Mouse (Mus musculus): ENCODE data around the gene Fam57b. TPM values are rescaled to one million over a fixed set of nuclear protein-coding genes. Genes with fewer than 3 reads are reported as not detected.

Fam57b gene
- polyA plus RNA-seq, 1 experiment = 0.94 TPM

- H3ac ChIP-seq (ENCODE audit: control insufficient read depth, insufficient read length) = peak within 1 kb of the TSS; percentile 88
- H3K4me3 ChIP-seq = peak within 1 kb of the TSS; percentile 65
- TF ChIP-seq POLR2A (IDR thresholded peaks at IDR 0.05; ENCODE audit: insufficient read length, low read depth) = peak; percentile 80
- no peak for TF ChIP-seq E2F4 (IDR thresholded peaks at IDR 0.05; ENCODE audit: insufficient read depth)
- peak; percentile 99 for TF ChIP-seq POLR2AphosphoS2 (IDR thresholded peaks at IDR 0.05; ENCODE audit: insufficient read length, low read depth)
- TF ChIP-seq MAX (IDR thresholded peaks at IDR 0.05; ENCODE audit: low read depth) = no peak
- TF ChIP-seq SRF (IDR thresholded peaks at IDR 0.05; ENCODE audit: control insufficient read depth, insufficient read length, low read depth) = no peak
- peak in 1 of 3 experiments; percentile 3 for TF ChIP-seq MYOG (IDR thresholded peaks at IDR 0.05; ENCODE audit: control insufficient read depth in 1 of 3, insufficient read depth in 1 of 3, insufficient read length in 2 of 3, low read depth in 2 of 3)
- peaks cover 44% of the 10 kb centered on the region for H3K36me3 ChIP-seq (ENCODE audit: control insufficient read depth, insufficient read depth)
- H3K27me3 ChIP-seq (ENCODE audit: control insufficient read depth, insufficient read depth, insufficient read length) = no peaks in the 10 kb centered on the region
- H3K4me2 ChIP-seq (ENCODE audit: low read depth) = peak within 1 kb of the TSS; percentile 96
- H3K79me2 ChIP-seq (ENCODE audit: control insufficient read depth, insufficient read depth) = peaks cover 38% of the 10 kb centered on the region
Measured at GRCm38 (mm10) chr7:126791851-126792720, 5.4 kb upstream of the Fam57b start, which contains the start of gene Ppp4c. Gene Ppp4c, minus strand, starts transcription at chr7:126792496.

GRCm38 (mm10) chr7:126792721-126793443 is 4.6 kb upstream of the Fam57b start:
- Histone ChIP-seq H3K79me2 (ENCODE audit: control insufficient read depth, insufficient read depth) (peaks cover 46% of the 10 kb centered on the region), H3ac (ENCODE audit: control insufficient read depth, insufficient read length) (peak overlapping the region; percentile 88), H3K4me2 (ENCODE audit: low read depth) (peak overlapping the region; percentile 96), H3K4me3 (peak overlapping the region; percentile 65), H3K36me3 (ENCODE audit: control insufficient read depth, insufficient read depth) (peaks cover 39% of the 10 kb centered on the region), H3K27me3 (ENCODE audit: control insufficient read depth, insufficient read depth, insufficient read length) (no peaks in the 10 kb centered on the region)
- no peak for TF ChIP-seq MYOD1 (IDR thresholded peaks at IDR 0.05; ENCODE audit: control insufficient read depth in 1 of 3, insufficient read length in 2 of 3, low read depth in 2 of 3)
- TF ChIP-seq TCF12 (IDR thresholded peaks at IDR 0.05; ENCODE audit: insufficient read depth, poor library complexity, severe bottlenecking) = no peak
- no peak for TF ChIP-seq CEBPB (IDR thresholded peaks at IDR 0.05; ENCODE audit: insufficient read depth, poor library complexity, severe bottlenecking)

GRCm38 (mm10) chr7:126793456-126794270 is 3.8 kb upstream of the Fam57b start:
- H3ac ChIP-seq (ENCODE audit: control insufficient read depth, insufficient read length) = no peak overlapping the region
- H3K4me3 ChIP-seq = peak overlapping the region; percentile 65
- H3K27me3 ChIP-seq (ENCODE audit: control insufficient read depth, insufficient read depth, insufficient read length) = no peaks in the 10 kb centered on the region
- TF ChIP-seq MYOD1 (IDR thresholded peaks at IDR 0.05; ENCODE audit: control insufficient read depth in 1 of 3, insufficient read length in 2 of 3, low read depth in 2 of 3) = no peak
- peak; percentile 32 for TF ChIP-seq POLR2A (IDR thresholded peaks at IDR 0.05; ENCODE audit: insufficient read length, low read depth)
- peak; percentile 82 for TF ChIP-seq POLR2AphosphoS2 (IDR thresholded peaks at IDR 0.05; ENCODE audit: insufficient read length, low read depth)
- no peak for TF ChIP-seq MYOG (IDR thresholded peaks at IDR 0.05; ENCODE audit: control insufficient read depth in 1 of 3, insufficient read depth in 1 of 3, insufficient read length in 2 of 3, low read depth in 2 of 3)
- TF ChIP-seq CEBPB (IDR thresholded peaks at IDR 0.05; ENCODE audit: insufficient read depth, poor library complexity, severe bottlenecking) = no peak
- H3K79me2 ChIP-seq (ENCODE audit: control insufficient read depth, insufficient read depth) = peaks cover 53% of the 10 kb centered on the region
- H3K36me3 ChIP-seq (ENCODE audit: control insufficient read depth, insufficient read depth) = peaks cover 39% of the 10 kb centered on the region
- peak overlapping the region; percentile 96 for H3K4me2 ChIP-seq (ENCODE audit: low read depth)

- Histone ChIP-seq H3ac (ENCODE audit: control insufficient read depth, insufficient read length) (no peak overlapping the region), H3K4me2 (ENCODE audit: low read depth) (peak overlapping the region; percentile 96), H3K27me3 (ENCODE audit: control insufficient read depth, insufficient read depth, insufficient read length) (no peaks in the 10 kb centered on the region), H3K79me2 (ENCODE audit: control insufficient read depth, insufficient read depth) (peaks cover 53% of the 10 kb centered on the region), H3K4me3 (no peak overlapping the region), H3K36me3 (ENCODE audit: control insufficient read depth, insufficient read depth) (peaks cover 38% of the 10 kb centered on the region)
- no peak for TF ChIP-seq MYOD1 (IDR thresholded peaks at IDR 0.05; ENCODE audit: control insufficient read depth in 1 of 3, insufficient read length in 2 of 3, low read depth in 2 of 3)
- peak; percentile 35 for TF ChIP-seq POLR2AphosphoS2 (IDR thresholded peaks at IDR 0.05; ENCODE audit: insufficient read length, low read depth)
Measured at GRCm38 (mm10) chr7:126794271-126794605, 3.2 kb upstream of the Fam57b start.

GRCm38 (mm10) chr7:126795387-126796317 is 1.8 kb upstream of the Fam57b start:
- peak in 1 of 3 experiments; percentile 60 for TF ChIP-seq MYOD1 (IDR thresholded peaks at IDR 0.05; ENCODE audit: control insufficient read depth in 1 of 3, insufficient read length in 2 of 3, low read depth in 2 of 3)
- peak; percentile 44 for TF ChIP-seq POLR2AphosphoS2 (IDR thresholded peaks at IDR 0.05; ENCODE audit: insufficient read length, low read depth)
- TF ChIP-seq TCF12 (IDR thresholded peaks at IDR 0.05; ENCODE audit: insufficient read depth, poor library complexity, severe bottlenecking) = no peak
- TF ChIP-seq POLR2A (IDR thresholded peaks at IDR 0.05; ENCODE audit: insufficient read length, low read depth) = peak; percentile 47
- peak in 1 of 3 experiments; percentile 54 for TF ChIP-seq MYOG (IDR thresholded peaks at IDR 0.05; ENCODE audit: control insufficient read depth in 1 of 3, insufficient read depth in 1 of 3, insufficient read length in 2 of 3, low read depth in 2 of 3)
- Histone ChIP-seq H3ac (ENCODE audit: control insufficient read depth, insufficient read length) (no peak overlapping the region), H3K27me3 (ENCODE audit: control insufficient read depth, insufficient read depth, insufficient read length) (no peaks in the 10 kb centered on the region), H3K36me3 (ENCODE audit: control insufficient read depth, insufficient read depth) (peaks cover 33% of the 10 kb centered on the region), H3K4me3 (peak overlapping the region; percentile 89), H3K4me2 (ENCODE audit: low read depth) (peak overlapping the region; percentile 96), H3K79me2 (ENCODE audit: control insufficient read depth, insufficient read depth) (peaks cover 40% of the 10 kb centered on the region)

Data from myocyte (in vitro differentiated cells).